Mouse (Mus musculus): ENCODE results near the gene Dnal1.
"Not testable (repeated sequence)": the region's sequence is repeated elsewhere in the genome, so short reads cannot be mapped to it uniquely, and the experiment has no call there.

Gene Dnal1

DNA sequence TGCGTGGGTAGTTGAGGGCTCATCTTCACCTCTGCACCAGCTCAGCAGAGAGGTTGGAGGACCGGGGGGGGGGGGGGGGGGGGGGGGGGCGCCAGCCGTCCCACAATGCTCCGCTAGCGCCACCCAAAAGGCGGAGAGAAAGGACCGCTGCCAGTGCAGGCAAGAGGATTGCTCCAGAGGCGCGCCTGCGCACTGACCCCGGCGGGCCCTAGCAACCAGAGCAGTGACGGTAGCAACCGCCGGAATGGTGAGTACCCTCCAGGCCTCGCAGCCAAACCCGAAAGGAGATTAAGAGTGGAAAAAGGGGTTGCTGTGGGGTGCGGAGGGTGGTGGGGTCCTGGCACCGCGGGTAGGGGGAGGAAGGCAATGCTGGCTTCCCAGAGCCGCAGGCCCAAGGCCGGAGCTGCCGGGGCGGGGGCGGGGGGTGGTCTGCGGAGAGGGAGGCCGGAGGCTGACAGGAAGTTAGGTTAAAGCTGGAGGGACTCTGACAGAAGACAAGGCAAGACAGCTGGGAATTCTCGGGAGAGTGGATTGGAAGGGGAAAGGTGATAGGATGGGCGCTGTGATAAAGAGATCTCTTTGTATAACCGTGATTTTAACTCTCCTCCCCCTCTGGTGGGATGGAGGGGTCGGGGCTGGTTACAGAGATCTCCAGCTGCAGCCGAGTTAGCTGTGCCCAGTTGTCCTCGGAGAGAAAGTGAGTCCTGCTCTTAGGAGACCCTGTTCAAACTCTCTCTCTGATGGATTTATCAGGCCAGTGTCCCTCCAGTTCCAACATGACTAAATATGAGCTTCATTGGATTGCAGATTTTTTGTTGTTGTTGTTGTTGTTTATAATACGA is at the start of gene Dnal1:
Gene Dnal1 (plus strand): TSS at position 214 of the 842 bp plus-strand sequence.
- DNase-seq (ENCODE audit: low spot score), result peak; percentile 96

DNA sequence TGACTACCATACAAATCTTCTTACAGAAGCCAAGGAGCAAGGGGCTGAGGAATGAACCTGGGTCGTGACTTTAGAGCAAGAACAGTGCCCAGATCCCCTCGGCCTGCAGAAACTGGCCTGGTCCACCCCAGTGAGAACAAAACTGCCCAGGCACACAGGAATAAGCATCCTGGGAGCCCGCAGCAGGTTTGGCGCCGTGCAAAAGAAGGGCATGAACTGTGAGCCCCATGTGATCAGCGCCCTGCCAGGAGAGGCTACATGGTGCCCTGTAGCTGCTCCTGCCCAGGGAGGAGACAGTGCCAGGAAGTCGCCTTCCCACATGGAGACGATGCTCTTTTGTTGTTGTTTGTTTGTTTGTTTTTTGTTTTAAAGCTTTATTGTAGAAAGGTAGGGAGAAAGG is 49.5 kb upstream of the Dnal1 start:
- DNase-seq (ENCODE audit: low spot score), result no peak

DNA sequence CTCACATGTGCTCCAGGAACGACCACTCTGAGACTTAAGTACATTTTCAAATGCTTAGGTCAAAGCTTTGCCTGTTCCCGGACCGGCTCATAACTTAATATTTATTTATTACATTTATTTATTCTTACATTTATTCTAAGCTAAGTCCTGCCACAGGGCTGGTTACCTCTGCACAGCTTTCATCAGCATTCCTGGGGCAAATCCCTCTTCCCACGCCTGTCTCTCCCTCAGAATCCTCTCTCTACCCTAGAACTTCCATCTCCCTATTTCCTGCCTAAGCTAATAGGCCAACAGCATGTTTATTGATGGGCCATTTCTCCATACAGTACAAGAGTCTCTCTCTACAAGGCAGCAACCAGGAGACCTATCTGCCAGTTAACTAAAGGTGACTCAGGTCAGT is 46.4 kb upstream of the Dnal1 start:
- DNase-seq (ENCODE audit: low spot score), result no peak

DNA sequence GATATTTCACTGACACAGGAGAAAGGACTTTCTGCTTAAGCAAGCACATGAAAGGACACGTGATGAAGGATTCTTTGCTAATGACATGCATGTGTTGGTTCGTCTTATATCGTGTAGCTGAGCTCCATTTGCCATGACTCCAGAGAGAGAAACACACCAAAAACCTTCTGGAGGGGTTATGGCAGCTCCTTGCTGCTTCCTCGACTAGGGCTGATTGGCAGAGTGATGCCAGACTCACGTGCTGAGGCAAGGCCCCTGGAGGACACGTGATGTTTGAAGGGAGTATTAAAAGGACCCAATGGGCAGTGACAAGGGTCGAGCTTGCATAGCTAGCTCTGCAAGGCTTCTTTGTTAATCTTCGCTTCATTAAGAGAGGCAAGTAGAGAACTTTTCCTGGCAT is 45.9 kb upstream of the Dnal1 start:
- no peak for DNase-seq (ENCODE audit: low spot score)

DNA sequence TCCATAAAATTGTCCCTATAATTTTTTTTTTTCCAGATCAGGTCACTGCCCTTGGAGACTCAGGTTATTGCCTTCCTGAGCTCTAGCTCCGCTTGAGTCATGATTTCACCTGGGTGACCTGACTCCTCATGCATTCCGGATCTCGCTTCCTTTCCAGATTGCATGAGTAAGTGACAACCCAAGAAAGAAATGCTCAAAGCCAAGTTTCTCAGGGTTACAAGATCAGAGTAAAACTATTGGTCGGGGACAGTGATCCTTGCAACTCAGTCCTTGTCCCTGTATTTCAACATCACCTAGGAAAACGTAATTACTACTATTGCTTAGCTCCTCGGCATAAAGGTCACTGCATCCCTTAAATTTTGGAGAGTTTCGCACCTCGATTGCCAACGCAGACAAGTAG is 45.2 kb upstream of the Dnal1 start, which contains the start of gene Acot5:
Gene Acot5 (plus strand): TSS at position 340 of the 400 bp plus-strand sequence.
- no peak for DNase-seq (ENCODE audit: low spot score)

DNA sequence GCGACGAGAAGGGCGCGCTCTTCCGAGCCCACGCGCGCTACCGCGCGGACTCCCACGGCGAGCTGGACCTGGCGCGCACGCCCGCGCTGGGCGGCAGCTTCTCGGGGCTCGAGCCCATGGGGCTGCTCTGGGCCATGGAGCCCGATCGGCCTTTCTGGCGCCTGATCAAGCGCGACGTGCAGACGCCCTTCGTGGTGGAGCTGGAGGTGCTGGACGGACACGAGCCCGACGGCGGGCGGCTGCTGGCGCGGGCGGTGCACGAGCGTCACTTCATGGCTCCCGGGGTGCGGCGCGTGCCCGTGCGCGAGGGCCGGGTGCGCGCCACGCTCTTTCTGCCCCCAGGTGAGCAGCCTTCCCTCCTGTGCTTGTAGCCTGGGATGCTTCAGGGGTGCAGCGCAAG is 44.6 kb upstream of the Dnal1 start:
- not testable (repeated sequence) for DNase-seq (ENCODE audit: low spot score)

DNA sequence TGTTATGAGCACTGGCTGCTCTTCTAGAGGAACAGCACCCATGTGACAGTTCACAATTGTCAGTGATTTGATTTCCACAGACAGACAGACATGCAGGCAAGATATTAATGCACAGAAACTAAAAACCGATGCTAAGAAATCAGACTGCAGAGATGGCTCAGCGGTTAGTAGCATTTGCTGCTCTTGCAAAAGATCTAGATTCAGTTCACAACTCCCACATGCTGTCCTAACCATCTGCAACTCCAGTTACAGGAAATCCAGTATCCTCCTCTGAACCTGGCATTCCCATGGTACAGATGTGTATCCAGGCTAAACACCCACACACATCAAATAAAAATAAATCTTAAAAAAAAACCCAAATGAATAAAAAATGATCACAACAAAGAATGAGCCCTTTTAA is 42.5 kb upstream of the Dnal1 start:
- DNase-seq (ENCODE audit: low spot score), result no peak

DNA sequence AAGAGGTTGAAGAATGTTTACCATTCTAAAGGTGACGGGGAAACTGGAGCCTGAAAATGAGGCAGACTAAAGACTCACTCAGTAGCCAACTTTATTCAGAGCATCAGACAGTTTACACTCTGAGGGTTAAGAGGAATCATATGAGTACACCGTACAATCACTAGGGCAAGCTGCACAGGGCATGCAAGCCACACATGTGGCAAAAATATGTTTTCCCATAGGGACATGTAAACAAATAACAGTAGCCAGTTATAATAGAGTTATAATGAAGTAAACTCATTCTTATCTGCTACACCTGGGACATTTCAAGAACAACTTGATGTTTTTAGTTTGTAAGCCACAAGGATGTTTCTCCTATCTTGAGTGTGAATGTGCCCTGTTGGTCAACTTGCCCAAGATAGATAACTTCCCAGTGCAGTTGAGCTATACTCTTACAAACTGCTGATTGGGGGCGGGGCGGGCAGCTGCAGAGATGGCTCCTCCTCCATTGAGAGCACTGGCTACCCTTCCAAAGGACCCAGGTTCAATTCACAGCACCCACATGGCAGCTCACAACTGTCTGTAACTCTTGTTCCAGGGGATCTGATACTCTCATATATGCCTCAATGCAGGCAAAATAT is 36.7 kb upstream of the Dnal1 start:
- DNase-seq (ENCODE audit: low spot score), result no peak

DNA sequence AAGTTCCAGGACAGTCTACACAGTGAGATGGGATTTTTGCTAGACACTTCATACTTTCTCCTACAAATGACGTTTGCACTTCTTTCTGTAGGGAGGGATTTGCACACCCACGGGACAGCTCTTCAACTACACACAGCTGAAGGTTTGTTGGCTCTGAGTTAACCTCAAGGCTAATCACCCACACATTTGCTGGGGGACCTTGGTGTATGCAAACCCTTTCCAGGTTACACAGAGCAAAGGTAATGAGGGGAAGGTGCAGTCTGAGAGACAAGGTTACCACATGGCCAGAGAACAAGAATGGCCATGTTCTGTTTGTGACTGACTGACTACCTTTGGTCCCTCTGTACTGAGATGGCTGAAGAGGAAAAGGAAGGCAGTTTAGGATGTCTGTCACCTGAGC is 30.3 kb upstream of the Dnal1 start:
- no peak for DNase-seq (ENCODE audit: low spot score)

DNA sequence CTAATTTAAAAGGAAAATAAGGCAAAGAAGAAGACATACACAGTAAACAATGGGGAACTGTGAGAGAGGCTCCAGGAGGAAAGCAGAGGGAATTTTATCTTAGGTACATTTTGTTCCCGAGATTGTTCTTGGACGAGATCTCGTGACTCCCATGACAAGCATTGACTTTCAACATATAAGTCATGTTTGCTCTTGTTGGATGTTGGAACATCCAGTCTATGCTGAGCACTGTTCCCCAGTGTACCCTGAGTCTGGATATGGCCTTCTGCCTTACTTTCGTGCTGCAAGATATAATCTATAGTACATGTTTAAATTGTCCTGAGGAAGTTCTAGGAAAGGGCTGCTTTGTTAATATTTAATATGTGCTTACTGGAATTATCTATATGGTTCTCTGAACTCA is 29.6 kb upstream of the Dnal1 start:
- no peak for DNase-seq (ENCODE audit: low spot score)

DNA sequence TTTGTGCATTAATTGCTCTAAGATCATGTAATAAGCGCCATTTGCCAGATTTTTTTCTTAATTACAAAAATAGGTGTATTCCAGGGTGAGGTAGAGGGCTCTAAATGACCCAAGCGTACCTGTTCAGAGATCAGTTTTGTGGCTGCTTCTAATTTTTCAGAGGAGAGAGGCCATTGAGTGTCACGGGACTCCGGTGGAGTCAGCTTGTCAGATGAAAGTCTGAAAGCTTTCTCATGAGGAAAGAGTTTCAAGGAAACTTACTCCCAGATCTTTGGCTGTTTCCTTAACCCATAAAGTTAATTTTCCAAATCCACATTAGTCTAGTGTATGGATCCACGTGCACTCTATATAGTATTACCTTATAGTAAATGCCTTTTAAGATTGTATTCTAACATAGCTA is 19.5 kb upstream of the Dnal1 start:
- not testable (repeated sequence) for DNase-seq (ENCODE audit: low spot score)

DNA sequence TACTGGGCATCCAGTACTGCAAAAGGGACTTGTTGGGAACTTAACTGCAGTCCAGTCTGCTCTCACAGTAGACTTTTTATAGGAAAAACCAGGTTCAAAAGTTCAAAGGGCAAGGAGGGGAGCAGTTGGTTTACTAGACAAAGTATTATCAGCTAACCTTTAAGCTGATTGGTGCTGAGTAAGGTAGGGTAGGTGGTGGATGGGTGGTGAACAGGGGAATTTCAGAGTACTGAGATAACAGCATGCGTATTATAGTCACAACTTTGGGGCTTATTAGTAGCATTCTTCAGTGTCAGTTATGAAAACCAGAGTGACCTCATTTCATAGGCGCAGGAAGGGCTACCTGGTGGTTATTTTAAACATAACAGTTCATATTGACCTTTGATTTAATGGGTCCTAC is 14.6 kb upstream of the Dnal1 start:
- DNase-seq (ENCODE audit: low spot score), result no peak

DNA sequence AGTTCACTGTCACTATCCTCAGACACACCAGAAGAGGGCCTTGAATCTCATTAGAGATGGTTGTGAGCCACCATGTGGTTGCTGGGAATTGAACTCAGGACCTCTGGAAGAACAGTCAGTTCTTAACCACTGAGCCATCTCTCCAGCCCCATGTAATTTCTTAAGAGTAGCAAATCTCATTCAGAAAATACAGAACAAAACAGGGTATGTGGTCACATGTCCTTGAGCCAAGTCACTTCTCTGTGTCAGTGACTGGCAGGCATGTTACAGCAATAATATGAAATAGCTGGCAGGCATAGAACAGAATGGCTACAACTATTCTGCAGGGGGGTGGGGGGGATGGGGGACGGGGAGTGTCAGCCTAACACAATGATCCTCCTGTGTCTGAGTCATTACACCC is 14.1 kb upstream of the Dnal1 start:
- no peak for DNase-seq (ENCODE audit: low spot score)

DNA sequence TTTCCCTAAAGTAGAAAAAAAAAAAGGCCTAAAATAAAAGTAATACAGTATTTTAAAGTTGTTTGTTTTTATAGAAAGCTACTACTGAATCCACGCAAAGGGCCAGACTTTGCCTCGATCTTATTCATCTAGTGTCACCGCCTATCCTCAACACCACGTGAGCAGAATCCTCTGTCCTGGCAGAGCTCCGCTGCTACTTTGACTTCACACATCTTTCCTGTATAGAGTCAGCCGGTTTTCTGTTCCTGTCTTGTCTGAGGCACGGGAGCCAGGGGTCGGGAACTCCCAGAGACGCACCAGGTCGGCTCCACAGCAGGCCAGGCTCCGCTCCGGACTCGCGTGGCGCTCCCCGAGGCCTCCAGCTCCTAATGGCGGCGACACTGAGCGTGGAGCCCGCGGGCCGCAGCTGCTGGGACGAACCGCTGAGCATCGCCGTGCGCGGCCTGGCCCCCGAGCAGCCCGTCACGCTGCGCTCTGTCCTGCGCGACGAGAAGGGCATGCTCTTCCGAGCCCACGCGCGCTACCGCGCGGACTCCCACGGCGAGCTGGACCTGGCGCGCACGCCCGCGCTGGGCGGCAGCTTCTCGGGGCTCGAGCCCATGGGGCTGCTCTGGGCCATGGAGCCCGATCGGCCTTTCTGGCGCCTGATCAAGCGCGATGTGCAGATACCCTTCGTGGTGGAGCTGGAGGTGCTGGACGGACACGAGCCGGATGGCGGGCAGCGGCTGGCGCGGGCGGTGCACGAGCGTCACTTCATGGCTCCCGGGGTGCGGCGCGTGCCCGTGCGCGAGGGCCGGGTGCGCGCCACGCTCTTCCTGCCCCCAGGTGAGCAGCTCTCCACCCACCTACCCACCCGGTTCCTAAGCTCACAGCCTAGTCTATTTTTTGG is 13.3 kb upstream of the Dnal1 start, which contains the start of gene Acot6:
Gene Acot6 (plus strand): TSS at position 51 of the 889 bp plus-strand sequence.
- not testable (repeated sequence) for DNase-seq (ENCODE audit: low spot score)

DNA sequence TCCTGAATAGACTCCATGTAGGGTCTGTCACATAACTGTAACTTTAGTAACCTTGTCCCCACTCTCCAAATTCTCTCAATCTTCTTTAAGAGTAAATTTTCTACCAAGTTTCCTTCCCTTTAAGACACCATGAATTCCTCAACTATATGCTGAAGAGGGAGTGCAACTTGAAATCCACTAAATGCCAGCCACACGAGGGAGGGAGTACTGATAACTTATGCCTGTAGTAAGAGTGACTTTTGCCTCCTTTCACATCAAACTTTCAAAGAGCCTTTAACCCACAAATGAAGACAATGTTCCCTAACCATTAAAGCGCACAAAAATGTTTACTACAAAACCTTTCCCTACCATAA is 12.7 kb upstream of the Dnal1 start:
- no peak for DNase-seq (ENCODE audit: low spot score)

DNA sequence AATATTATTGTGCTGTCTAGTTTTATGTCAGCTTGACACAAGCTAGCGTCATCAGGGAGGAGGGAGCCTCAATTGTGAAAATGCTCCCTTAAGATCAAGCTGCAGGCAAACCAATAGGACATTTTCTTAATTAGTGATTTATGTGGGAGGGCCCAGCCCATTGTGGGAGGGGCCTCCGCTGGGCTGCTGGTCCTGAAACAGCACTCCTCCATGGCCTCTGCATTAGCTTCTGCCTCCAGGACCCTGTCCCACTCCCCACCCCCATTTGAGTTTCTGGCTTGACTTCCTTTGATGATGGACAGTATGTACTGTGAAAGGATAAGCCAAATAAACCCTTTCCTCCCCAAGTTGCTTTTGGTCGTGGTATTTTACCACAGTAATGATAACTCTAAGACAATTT is 7.2 kb upstream of the Dnal1 start:
- DNase-seq (ENCODE audit: low spot score), result no peak

DNA sequence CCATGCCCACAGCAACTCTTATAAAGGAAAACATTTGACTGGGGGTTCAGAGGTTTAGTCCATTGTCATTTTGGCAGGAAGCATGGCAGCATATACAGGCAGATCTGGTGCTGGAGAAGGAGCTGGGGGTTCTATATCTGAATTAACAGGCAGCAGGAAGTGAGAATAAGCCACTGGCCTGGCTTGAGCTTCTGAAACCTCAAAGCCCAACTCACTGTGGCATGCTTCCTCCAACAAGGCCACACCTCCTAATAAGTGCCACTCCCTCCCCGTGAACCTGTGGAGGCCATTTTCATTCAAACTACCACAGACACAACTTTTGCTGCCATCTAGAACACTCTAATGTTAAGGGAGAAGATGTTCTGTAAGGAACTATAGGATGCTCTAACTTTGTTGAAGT is 6.5 kb upstream of the Dnal1 start:
- DNase-seq (ENCODE audit: low spot score), result no peak

DNA sequence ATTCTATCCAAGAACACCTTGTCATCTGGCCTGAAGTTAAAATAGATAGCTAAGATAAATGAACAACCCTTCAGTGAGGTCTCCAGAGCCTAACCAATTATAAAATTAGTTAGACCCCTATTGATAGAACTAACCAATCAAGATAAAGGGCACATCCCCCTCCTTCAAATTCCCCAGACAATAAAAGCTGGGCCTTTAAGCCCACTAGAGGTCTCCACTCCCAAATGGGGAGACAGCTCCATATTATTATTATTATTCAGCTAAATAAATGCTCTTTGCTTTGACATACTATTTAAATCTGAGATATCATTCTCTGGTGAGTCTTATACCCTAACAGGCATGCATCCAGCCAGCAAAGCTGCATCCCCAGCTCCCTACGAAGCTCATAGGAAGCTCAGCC is 4.2 kb upstream of the Dnal1 start:
- no peak for DNase-seq (ENCODE audit: low spot score)

DNA sequence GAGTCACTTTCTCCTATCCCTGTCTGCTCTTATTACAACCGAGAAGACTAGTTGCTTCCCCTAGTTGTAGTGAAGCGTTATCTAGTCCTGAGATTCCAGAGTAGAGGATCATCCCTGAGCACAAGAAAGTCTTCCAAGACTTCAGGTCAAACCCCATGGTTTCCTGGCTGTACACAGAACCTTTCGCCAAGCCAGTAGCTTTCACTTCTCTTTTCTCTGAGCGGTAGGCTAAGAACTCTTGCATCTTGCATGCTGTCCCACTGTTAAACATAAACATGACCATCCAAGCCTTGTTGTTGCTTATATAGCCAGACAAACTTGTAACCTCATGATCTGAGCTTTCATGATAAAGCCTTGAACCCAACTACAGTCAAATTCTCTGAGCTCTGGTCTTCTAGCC is 3.4 kb upstream of the Dnal1 start:
- DNase-seq (ENCODE audit: low spot score), result no peak

DNA sequence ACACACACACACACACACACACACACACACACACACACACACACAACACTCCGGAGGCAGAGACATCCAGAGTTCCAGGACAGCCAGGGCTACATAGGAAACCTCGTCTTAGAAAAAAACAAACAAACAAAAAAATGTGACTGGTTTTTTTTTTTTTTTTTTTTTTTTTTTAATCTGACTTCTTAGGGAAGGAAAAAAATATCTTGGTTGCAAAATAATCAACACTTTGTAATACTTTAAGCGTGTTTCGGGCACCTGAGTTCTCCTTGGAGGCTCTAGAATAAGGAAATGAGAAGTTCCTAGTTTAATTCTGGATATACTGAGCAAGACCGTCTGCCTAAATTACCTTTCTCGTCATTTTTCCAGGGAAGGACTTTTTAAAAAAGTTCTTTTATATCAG is 490 bp upstream of the Dnal1 start:
- DNase-seq (ENCODE audit: low spot score), result no peak

DNA sequence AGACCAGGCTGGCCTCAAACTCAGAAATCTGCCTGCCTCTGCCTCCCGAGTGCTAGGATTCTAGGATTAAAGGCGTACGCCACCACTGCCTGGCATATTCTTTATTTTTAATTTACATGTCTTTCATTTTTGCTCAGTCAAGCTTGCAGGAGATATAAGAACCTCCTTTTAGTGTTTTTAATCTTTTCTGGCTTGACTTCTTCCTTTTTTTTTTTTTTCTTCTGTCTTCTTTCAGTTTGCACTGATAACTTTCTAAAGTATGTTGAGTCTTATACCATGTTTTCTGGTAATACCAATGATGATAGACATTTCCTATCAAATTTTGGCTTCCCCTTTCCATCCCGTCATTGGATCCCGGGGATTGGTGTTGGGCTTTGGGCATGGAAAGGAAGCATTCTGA is 5.4 kb downstream of the Dnal1 start:
- no peak for DNase-seq (ENCODE audit: low spot score)

DNA sequence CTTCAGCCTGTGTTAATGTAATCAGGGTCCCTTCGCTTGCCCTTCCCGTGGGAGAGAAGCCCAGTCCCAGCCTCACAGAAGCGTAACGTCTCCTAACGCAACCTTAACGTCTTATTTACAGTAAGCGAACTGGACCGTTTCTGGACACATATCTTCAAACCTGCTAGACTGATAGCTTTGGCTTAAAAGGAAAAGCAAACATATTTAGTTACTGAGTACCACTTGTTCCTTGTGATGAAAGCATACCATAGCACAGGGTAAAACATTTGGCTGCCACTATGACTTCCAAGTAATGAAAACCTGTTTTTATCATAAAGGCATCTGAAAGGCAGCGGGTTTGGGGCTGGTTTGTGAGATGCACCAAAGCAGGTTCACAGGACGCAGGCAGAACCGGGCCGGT is 11.7 kb downstream of the Dnal1 start:
- DNase-seq (ENCODE audit: low spot score), result no peak

DNA sequence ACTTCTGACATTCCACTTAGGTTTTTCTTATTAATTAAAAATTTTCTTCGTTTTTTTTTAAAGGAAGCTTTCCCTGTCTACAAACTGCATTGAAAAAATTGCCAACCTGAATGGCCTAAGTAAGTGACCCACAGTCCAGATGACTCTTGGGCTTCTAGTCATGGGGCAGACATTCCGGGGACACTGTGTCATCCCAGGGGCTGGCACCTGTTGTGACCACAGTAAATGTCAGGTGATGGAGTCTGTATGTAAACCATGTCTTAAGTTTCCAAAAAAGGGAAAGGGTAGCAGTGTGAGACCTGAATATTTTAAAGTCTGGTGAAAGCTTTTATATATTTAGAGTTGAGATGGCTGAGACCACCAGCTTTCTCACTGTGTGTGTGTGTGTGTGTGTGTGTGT is 12.7 kb downstream of the Dnal1 start:
- no peak for DNase-seq (ENCODE audit: low spot score)
